Mouse (Mus musculus) forebrain, embryonic 14.5 days (tissue): ENCODE results near the gene Mgarp. TPM values are rescaled to one million over a fixed set of nuclear protein-coding genes. Genes with fewer than 3 reads are reported as not detected.

Source experiments
- ATAC-seq: fragments of 200-750 bp; cut with Nextera tagmentation; 2 replicates; pipeline ENCODE4 v1.8.0; 2017; ENCODE audit warnings: mild to moderate bottlenecking, moderate library complexity
- DNase-seq: peaks from one replicate; pipeline ENCODE4 v3.0.0-alpha.2; 2015; ENCODE audit warnings: low spot score
- H3K27ac ChIP-seq: fragments of 300-500 bp; sonication (generic); 2 replicates; pipeline ENCODE4 v1.5.1; 2014; ENCODE audit warnings: low read depth, mild to moderate bottlenecking, control low read depth, low read length, moderate library complexity
- H3K27me3 ChIP-seq: fragments of 300-500 bp; sonication (generic); replicated peaks from 2 replicates; pipeline ENCODE4 v1.6.1; 2014; ENCODE audit warnings: low read length, control low read depth, mixed read lengths; ENCODE audit not compliant: control insufficient read depth, insufficient read depth
- H3K36me3 ChIP-seq: fragments of 300-500 bp; sonication (generic); 2 replicates; pipeline ENCODE4 v1.6.1; 2014; ENCODE audit warnings: low read length, control low read depth; ENCODE audit not compliant: control insufficient read depth, insufficient read depth
- H3K4me1 ChIP-seq: fragments of 300-500 bp; sonication (generic); 2 replicates; pipeline ENCODE4 v1.6.1; 2014; ENCODE audit warnings: antibody characterized with exemption, low read length, control low read depth; ENCODE audit not compliant: control insufficient read depth, insufficient read depth
- H3K4me2 ChIP-seq: fragments of 300-500 bp; sonication (generic); 2 replicates; pipeline ENCODE4 v1.6.1; 2014; ENCODE audit warnings: mild to moderate bottlenecking, control low read depth, low read length
- H3K4me3 ChIP-seq: fragments of 300-500 bp; sonication (generic); 2 replicates; pipeline ENCODE4 v1.5.1; 2014; ENCODE audit warnings: low read depth, low read length, control low read depth
- H3K9ac ChIP-seq: fragments of 300-500 bp; sonication (generic); 2 replicates; pipeline ENCODE4 v1.6.1; 2014; ENCODE audit warnings: mild to moderate bottlenecking, low read length, control low read depth, moderate library complexity
- H3K9me3 ChIP-seq: fragments of 300-500 bp; sonication (generic); replicated peaks from 2 replicates; pipeline ENCODE4 v1.6.1; 2016; ENCODE audit warnings: low read length, control low read depth, mixed read lengths; ENCODE audit not compliant: control insufficient read depth
- WGBS: fragments of 180-500 bp; shearing (Covaris S2); extraction: QIAGEN DNeasy Blood & Tissue Kit; methylation state at CpG from one replicate; pipeline ENCODE4 v1.1.7; 2014; 5-methylcytosine and 5-hydroxymethylcytosine counted together
- polyA plus RNA-seq: library from polyadenylated mRNA; unstranded; fragments of >200 nt; fragmentation: Nextera tagmentation; extraction: Ambion mirVana; gene quantifications from 2 replicates; pipeline ENCODE4 v1.2.1, GENCODE M21; 2014

The Mgarp gene
- polyA plus RNA-seq, 1 experiment from 2014 or later, result 0.56 TPM

DNA sequence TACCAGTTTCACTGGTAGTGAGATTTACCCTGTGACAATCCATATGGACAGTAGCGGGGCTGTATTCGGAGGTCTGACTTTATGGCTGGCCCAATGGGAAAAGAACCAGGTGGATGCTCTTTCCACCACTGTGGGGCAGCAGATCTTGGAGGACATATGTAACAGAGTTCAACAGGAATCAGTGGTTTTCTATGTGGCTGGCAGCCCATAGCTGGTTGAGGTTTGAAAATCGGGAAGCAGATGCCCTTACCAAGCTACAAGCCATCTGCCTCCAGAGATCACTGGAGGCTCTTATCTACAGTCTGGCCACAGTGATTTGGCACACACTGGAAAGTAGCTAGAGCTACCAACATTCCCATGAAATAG, 31.0 kb downstream of the Mgarp start:
- DNase-seq (no peak), ATAC-seq (no peak; the same call in 1 of the 2 replicates)
- Histone ChIP-seq H3K4me1 (peaks cover 5% of the 10 kb centered on the region; the same call in 1 of the 2 replicates), H3K27me3 (no peaks in the 10 kb centered on the region), H3K4me2 (peak overlapping the region; percentile 74), H3K4me3 (peak overlapping the region; percentile 32; the same call in 1 of the 2 replicates), H3K9ac (peak overlapping the region; percentile 59; the same call in 1 of the 2 replicates), H3K9me3 (no peaks in the 10 kb centered on the region), H3K36me3 (no peaks in the 10 kb centered on the region), H3K27ac (no peak overlapping the region)
- WGBS, result 8% methylated on average over 3 of the region's 3 CpGs

DNA sequence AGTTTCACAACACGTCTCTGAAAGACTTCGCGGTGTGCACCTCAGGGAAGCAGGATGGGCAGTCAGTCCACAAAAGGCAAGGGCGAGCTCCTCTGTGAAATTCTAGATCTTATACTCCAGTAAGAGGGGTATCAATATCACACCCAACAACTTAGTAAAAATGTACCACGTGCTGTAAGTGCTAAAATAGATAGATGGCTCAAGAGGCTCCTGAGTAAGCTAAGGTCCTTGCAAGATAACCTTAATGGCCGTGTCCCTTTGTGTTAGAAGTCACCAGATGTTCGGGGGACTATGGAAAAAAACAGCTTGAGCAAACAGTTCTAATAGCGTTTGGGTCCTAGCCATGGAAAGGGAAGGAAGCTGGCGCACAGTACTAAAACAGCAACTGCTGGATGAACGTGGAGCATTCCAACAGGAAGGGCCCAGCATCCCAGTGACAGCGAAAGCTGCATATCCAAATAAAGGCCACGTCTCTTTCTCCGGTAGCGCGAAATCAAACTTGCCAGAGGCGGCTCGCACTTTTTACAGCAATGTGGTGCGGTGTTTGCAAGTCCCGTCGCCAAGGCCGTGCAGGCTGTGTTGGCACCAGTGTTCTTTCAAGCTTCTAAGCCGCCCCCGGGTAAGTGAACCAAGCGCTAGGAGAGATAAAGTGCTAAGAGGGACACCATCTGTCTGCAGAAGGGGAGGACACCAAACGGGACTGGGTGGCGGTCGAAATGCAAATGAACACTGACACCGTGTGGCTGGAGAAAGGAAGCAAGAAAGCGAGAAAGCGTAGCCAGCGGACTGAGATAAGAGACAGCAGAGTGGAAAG, 31.6 kb downstream of the Mgarp start:
- H3K27ac ChIP-seq, result no peak overlapping the region
- peak overlapping the region; percentile 74 for H3K4me2 ChIP-seq

GRCm38 (mm10) chr3:51361066-51361465, 35.5 kb downstream of the Mgarp start:
- no peaks in the 10 kb centered on the region for H3K36me3 ChIP-seq
- DNase-seq (no peak), ATAC-seq (no peak)
- WGBS, result 23% methylated on average over 9 of the region's 9 CpGs
- no peak overlapping the region for H3K9ac ChIP-seq
- H3K27me3 ChIP-seq, result 0 out of 2 replicates have a peak, but pooled peaks cover 8% of the 10 kb centered on the region
- H3K4me2 ChIP-seq, result no peak overlapping the region
- no peaks in the 10 kb centered on the region for H3K9me3 ChIP-seq
- H3K4me3 ChIP-seq, result no peak overlapping the region
- H3K4me1 ChIP-seq, result peaks cover 5% of the 10 kb centered on the region; the same call in 1 of the 2 replicates
- H3K27ac ChIP-seq, result no peak overlapping the region

More for the DNA sequence above, 31.6 kb downstream of the Mgarp start:
- DNase-seq, result peak; percentile 92
- peak overlapping the region; percentile 59 for H3K9ac ChIP-seq
- no peaks in the 10 kb centered on the region for H3K9me3 ChIP-seq
- H3K4me3 ChIP-seq, result peak overlapping the region; percentile 32
- WGBS, result 6% methylated on average over 31 of the region's 31 CpGs
- no peaks in the 10 kb centered on the region for H3K36me3 ChIP-seq
- H3K4me1 ChIP-seq, result peaks cover 5% of the 10 kb centered on the region; the same call in 1 of the 2 replicates
- ATAC-seq, result peak; percentile 96
- no peaks in the 10 kb centered on the region for H3K27me3 ChIP-seq

DNA sequence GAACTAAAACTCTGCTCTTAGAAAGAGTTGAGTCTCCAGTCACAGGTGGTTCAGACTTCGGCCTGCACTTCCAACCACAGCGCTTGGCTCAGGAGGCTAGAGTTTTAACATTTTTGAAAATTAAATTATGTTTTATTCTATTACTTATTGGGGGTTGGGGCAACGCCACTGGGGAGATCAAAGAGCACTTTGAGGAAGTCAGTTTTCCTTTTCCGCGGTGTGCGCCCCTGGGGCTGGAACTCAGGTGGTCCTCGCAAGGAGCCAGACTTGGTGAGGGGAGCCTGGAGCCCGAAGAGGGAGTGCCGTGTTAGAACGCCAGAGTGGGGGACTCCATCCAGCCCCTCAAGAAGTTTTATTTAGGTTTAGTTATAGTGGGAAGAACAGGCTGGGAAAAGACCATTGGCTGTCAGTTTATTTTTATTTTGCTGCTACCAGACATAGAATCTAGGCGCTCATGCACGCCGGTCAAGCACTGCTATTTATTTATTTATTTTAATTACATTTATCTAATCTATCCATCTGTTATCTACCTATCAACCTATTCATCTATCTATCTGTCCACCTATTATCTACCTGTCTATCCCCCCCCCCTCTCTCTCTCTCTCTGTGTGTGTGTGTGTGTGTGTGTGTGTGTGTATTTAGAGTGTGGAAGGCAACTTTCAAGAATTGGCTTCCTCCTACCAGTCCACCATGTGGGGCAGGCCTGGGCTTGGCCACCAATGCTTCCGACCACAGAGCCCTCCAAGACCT, 36.8 kb downstream of the Mgarp start:
- ATAC-seq (no peak), DNase-seq (no peak)
- Histone ChIP-seq H3K4me1 (peaks cover 1% of the 10 kb centered on the region; the same call in 1 of the 2 replicates), H3K9me3 (no peaks in the 10 kb centered on the region), H3K9ac (no peak overlapping the region), H3K4me2 (peak overlapping the region; percentile 59), H3K4me3 (no peak overlapping the region), H3K36me3 (no peaks in the 10 kb centered on the region), H3K27ac (no peak overlapping the region), H3K27me3 (0 out of 2 replicates have a peak, but pooled peaks cover 8% of the 10 kb centered on the region)
- WGBS, result 35% methylated on average over 14 of the region's 14 CpGs

DNA sequence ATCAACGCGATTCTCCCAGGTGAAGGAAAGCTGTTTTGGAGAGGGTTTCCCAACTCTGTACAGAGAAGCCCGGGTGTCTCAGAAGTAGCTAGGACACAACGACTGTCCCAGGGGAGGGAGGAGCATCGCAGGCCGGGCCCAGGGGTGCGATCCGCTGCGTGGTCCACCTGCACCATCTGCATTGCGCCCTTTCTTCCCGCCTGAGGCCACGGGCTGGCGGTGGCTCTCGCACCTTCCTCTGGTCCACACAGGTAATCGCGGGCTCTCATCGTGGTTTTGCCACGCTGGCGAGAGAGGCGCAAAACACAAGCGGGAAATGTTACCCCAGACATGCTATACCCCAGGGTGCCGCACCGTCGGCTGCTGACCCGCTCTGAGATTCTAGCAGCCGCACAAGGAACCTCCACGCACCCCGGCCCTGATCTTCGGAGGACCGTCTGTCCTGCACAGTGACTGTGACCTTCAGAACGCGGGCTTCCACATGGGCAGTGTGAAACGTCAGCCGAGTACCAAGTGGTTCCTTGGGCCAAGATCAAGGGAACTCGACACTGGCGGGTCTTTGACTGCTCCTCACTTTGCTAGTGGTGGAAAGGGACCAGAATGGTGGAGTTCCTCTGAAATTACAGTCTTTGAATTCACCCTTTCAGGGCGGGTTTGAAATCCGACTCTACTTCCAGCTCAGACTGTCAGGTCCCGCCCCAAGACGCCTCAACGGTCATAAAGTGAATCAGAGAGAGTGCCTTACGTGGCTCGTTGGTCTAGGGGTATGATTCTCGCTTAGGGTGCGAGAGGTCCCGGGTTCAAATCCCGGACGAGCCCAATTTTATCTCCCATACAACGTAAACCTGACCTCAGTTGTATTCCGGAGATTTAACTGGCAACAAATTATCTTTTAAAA, 37.6 kb downstream of the Mgarp start:
- WGBS, result under 1% methylated on average over 49 of the region's 50 CpGs
- no peaks in the 10 kb centered on the region for H3K9me3 ChIP-seq

DNA sequence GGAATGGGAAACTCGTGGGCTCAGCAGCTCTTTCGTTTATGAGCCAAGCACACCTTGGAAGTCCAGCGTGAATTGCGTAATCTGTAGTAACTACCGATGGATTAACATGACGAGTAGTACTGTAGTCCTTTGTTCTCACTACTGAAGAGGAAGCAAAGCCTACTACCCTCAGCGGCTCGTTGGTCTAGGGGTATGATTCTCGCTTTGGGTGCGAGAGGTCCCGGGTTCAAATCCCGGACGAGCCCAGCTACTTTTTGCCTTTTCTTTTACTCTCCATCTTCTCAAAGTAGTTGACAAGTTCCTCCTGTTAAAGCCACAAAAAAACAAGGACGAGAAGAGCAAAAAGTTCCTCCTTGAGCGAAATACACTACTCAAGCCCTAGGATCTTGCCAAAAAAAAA, 38.4 kb downstream of the Mgarp start:
- DNase-seq, result peak; percentile 59
- Histone ChIP-seq H3K4me3 (peak overlapping the region; percentile 38), H3K36me3 (no peaks in the 10 kb centered on the region), H3K27ac (no peak overlapping the region), H3K4me1 (no peaks in the 10 kb centered on the region), H3K27me3 (0 out of 2 replicates have a peak, but pooled peaks cover 8% of the 10 kb centered on the region), H3K9me3 (no peaks in the 10 kb centered on the region), H3K4me2 (peak overlapping the region; percentile 59), H3K9ac (no peak overlapping the region)
- under 1% methylated on average over 15 of the region's 15 CpGs for WGBS
- peak; percentile 50; the same call in 1 of the 2 replicates for ATAC-seq

More for the DNA sequence above, 37.6 kb downstream of the Mgarp start:
- Histone ChIP-seq H3K4me2 (peak overlapping the region; percentile 59), H3K27ac (no peak overlapping the region), H3K9ac (peak overlapping the region; percentile 53), H3K36me3 (no peaks in the 10 kb centered on the region), H3K4me3 (peak overlapping the region; percentile 38), H3K27me3 (0 out of 2 replicates have a peak, but pooled peaks cover 8% of the 10 kb centered on the region), H3K4me1 (no peaks in the 10 kb centered on the region)
- DNase-seq, result peak; percentile 58
- ATAC-seq, result peak; percentile 57

DNA sequence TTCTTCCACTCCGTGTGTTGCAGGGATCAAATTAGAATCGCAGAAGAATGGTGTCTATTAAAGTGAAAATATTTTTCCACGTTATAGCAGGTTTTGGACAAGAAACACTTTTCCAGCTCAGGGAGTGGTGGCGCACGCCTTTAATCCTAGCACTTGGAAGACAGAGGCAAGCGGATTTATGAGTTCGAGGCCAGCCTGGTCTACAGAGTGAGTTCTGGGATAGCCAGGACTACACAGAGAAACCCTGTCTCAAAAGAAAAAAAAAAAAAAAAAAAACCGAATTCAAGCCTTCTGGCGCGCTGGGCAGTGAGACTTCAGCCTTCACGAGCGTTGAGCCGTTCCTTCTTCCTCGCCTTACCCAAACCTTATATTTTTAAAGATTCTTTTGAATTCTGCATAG, 38.9 kb downstream of the Mgarp start:
- Histone ChIP-seq H3K9ac (no peak overlapping the region), H3K27ac (no peak overlapping the region), H3K4me2 (peak overlapping the region; percentile 59), H3K9me3 (no peaks in the 10 kb centered on the region), H3K27me3 (0 out of 2 replicates have a peak, but pooled peaks cover 8% of the 10 kb centered on the region), H3K4me1 (no peaks in the 10 kb centered on the region), H3K36me3 (no peaks in the 10 kb centered on the region), H3K4me3 (peak overlapping the region; percentile 38; the same call in 1 of the 2 replicates)
- no peak for ATAC-seq
- WGBS, result 15% methylated on average over 14 of the region's 14 CpGs
- DNase-seq, result no peak

GRCm38 (mm10) chr3:51357078-51357477, 39.5 kb downstream of the Mgarp start:
- Histone ChIP-seq H3K4me1 (no peaks in the 10 kb centered on the region), H3K4me2 (no peak overlapping the region), H3K36me3 (no peaks in the 10 kb centered on the region), H3K27me3 (0 out of 2 replicates have a peak, but pooled peaks cover 8% of the 10 kb centered on the region), H3K27ac (no peak overlapping the region), H3K9ac (no peak overlapping the region), H3K4me3 (no peak overlapping the region), H3K9me3 (no peaks in the 10 kb centered on the region)
- ATAC-seq (no peak), DNase-seq (no peak)
- 45% methylated on average over 5 of the region's 5 CpGs for WGBS
